In genomic region chr11:25167939-25168338, GRCm38 (mm10) we compare ENCODE assay signal across 25 mouse cellular contexts.
"Had no signal": no experiment of that assay in that cellular context is flagged by ENCODE, and none has a peak within 500 bp of the region (broad histone marks: within the 10 kb centered on the region; RNA-seq: fewer than 3 reads in every experiment).

No protein-coding gene starts in this region.

- H3K4me1 ChIP-seq: heart, embryonic 12.5 days; hindbrain, embryonic 10.5 days; hindbrain, embryonic 12.5 days; intestine, embryonic 15.5 days; limb, embryonic 13.5 days; limb, embryonic 15.5 days; liver, embryonic 12.5 days had no signal

- H3K4me3 ChIP-seq: heart, adult 2 months; heart, embryonic 12.5 days; hindbrain, embryonic 10.5 days; hindbrain, embryonic 12.5 days; intestine, embryonic 15.5 days; limb, embryonic 13.5 days; limb, embryonic 15.5 days; liver, embryonic 12.5 days had no signal

- H3K27ac ChIP-seq: heart, adult 2 months; hindbrain, embryonic 10.5 days; hindbrain, embryonic 12.5 days; hindbrain, embryonic 14.5 days; intestine, embryonic 15.5 days; limb, embryonic 13.5 days; limb, embryonic 15.5 days; liver, embryonic 12.5 days; liver, embryonic 14.5 days had no signal

- DNase-seq: gastrocnemius, postnatal 14 days; gastrocnemius, postnatal 36 days; heart, adult 11 months; heart, adult 2 months; heart, postnatal 10 days; heart, postnatal 4 days; kidney, adult 18-20 months; kidney, adult 8-10 months; kidney, postnatal 10 days; kidney, postnatal 25 days; layer of hippocampus, adult 9-11 months; layer of hippocampus, postnatal 36 days; left cerebral cortex, postnatal 4 days had no signal

- ATAC-seq: hindbrain, embryonic 16.5 days; inflammation-experienced regulatory T-cells, adult 6 months; intestine, embryonic 15.5 days; intestine, postnatal 0 days; liver, embryonic 12.5 days had no signal

- H3K36me3 ChIP-seq: heart, embryonic 12.5 days; hindbrain, embryonic 10.5 days; hindbrain, embryonic 12.5 days; intestine, embryonic 15.5 days; limb, embryonic 13.5 days; limb, embryonic 15.5 days; liver, embryonic 12.5 days had no signal

- H3K4me2 ChIP-seq: heart, embryonic 12.5 days; hindbrain, embryonic 12.5 days; hindbrain, embryonic 14.5 days; intestine, embryonic 15.5 days; limb, embryonic 13.5 days; limb, embryonic 15.5 days; liver, embryonic 12.5 days had no signal

- H3K9me3 ChIP-seq: heart, embryonic 12.5 days; hindbrain, embryonic 10.5 days; hindbrain, embryonic 12.5 days; intestine, embryonic 15.5 days; limb, embryonic 13.5 days; limb, embryonic 15.5 days; liver, embryonic 12.5 days had no signal

- H3K27me3 ChIP-seq: heart, embryonic 12.5 days; hindbrain, embryonic 12.5 days; intestine, embryonic 15.5 days; limb, embryonic 13.5 days; limb, embryonic 15.5 days; liver, embryonic 12.5 days had no signal

- H3K9ac ChIP-seq: heart, embryonic 12.5 days; hindbrain, embryonic 12.5 days; hindbrain, embryonic 14.5 days; intestine, embryonic 15.5 days; limb, embryonic 13.5 days; limb, embryonic 15.5 days; liver, embryonic 12.5 days; liver, embryonic 14.5 days had no signal
